Mouse (Mus musculus) lung, adult 10 weeks (tissue): Measurements from ENCODE around the gene Mknk2. TPM values are rescaled to one million over a fixed set of nuclear protein-coding genes. Genes with fewer than 3 reads are reported as not detected.

ENCODE experiments used
- polyA plus RNA-seq: library from polyadenylated mRNA; stranded (reverse); fragments of 350-450 nt; fragmentation: Illumina TruSeq; extraction: RNeasy Lipid Tissue Mini Kit (QIAGEN cat#74804); gene quantifications from one replicate; pipeline ENCODE4 v1.2.3, GENCODE M21; 2014; ENCODE audit warnings: low read depth, low replicate concordance; ENCODE audit not compliant: insufficient read depth

The Mknk2 gene
- polyA plus RNA-seq = 80.0 TPM

GRCm38 (mm10) chr10:80677942-80678436, at the start of gene Mknk2:
Gene Mknk2 (minus strand): TSS chr10:80678112.

GRCm38 (mm10) chr10:80701721-80702535, 24.0 kb upstream of the Mknk2 start, which contains the start of the genes Mob3a and Izumo4:
Gene Mob3a (minus strand): TSS chr10:80701977.
Gene Izumo4 (plus strand): TSS chr10:80702184.

GRCm38 (mm10) chr10:80656863-80657623, 20.9 kb downstream of the Mknk2 start, which contains the start of gene Btbd2:
Gene Btbd2 (minus strand): TSS chr10:80657071.

GRCm38 (mm10) chr10:80622661-80623456, 55.1 kb downstream of the Mknk2 start, which contains the start of gene Csnk1g2:
Gene Csnk1g2 (plus strand): TSS chr10:80622838.

Other genes starting within 250 kb of the Mknk2 start
- gene Tcf3, start 244.5 kb downstream of the Mknk2 start, polyA plus RNA-seq = 25.1 TPM
- not detected for gene Onecut3, start 183.3 kb downstream of the Mknk2 start, polyA plus RNA-seq
- not detected for gene Atp8b3, start 139.0 kb downstream of the Mknk2 start, polyA plus RNA-seq
- gene Rexo1, start 116.6 kb downstream of the Mknk2 start, polyA plus RNA-seq = 10.9 TPM
- 10.0 TPM for gene Klf16, start 100.8 kb downstream of the Mknk2 start, polyA plus RNA-seq
- 63.0 TPM for gene Abhd17a, start 87.8 kb downstream of the Mknk2 start, polyA plus RNA-seq
- gene Scamp4, start 75.2 kb downstream of the Mknk2 start, polyA plus RNA-seq = 39.5 TPM
- gene Adat3, start 75.2 kb downstream of the Mknk2 start, polyA plus RNA-seq = 1.3 TPM
- gene Gm49322, start 72.1 kb downstream of the Mknk2 start, polyA plus RNA-seq = 0.44 TPM
- gene Csnk1g2, start 55.3 kb downstream of the Mknk2 start, polyA plus RNA-seq = 98.5 TPM
- 24.0 TPM for gene Btbd2, start 21.0 kb downstream of the Mknk2 start, polyA plus RNA-seq
- 23.9 TPM for gene Mob3a, start 23.9 kb upstream of the Mknk2 start, polyA plus RNA-seq
- 26.3 TPM for gene Izumo4, start 24.1 kb upstream of the Mknk2 start, polyA plus RNA-seq
- 26.6 TPM for gene Ap3d1, start 64.2 kb upstream of the Mknk2 start, polyA plus RNA-seq
- gene Dot1l, start 77.1 kb upstream of the Mknk2 start, polyA plus RNA-seq = 6.0 TPM
- 19.4 TPM for gene Sf3a2, start 120.1 kb upstream of the Mknk2 start, polyA plus RNA-seq
- gene Plekhj1, start 120.5 kb upstream of the Mknk2 start, polyA plus RNA-seq = 47.8 TPM
- 0.19 TPM for gene Amh, start 127.1 kb upstream of the Mknk2 start, polyA plus RNA-seq
- not detected for gene Jsrp1, start 135.4 kb upstream of the Mknk2 start, polyA plus RNA-seq
- gene Oaz1, start 148.5 kb upstream of the Mknk2 start, polyA plus RNA-seq = 1,024 TPM
- gene Lingo3, start 165.9 kb upstream of the Mknk2 start, polyA plus RNA-seq = not detected
- gene Lsm7, start 177.1 kb upstream of the Mknk2 start, polyA plus RNA-seq = 119 TPM
- 9.4 TPM for gene Sppl2b, start 177.2 kb upstream of the Mknk2 start, polyA plus RNA-seq
- not detected for gene Tmprss9, start 193.7 kb upstream of the Mknk2 start, polyA plus RNA-seq
- 173 TPM for gene Timm13, start 222.9 kb upstream of the Mknk2 start, polyA plus RNA-seq
- gene Lmnb2, start 240.1 kb upstream of the Mknk2 start, polyA plus RNA-seq = 5.4 TPM